Mouse (Mus musculus) cerebellum, adult 9-11 months (tissue): ENCODE data around the gene Mrpl4.
"Not testable (repeated sequence)": the region's sequence is repeated elsewhere in the genome, so short reads cannot be mapped to it uniquely, and the experiment has no call there.

Experiments
- DNase-seq: peaks from one replicate; pipeline ENCODE4 v3.0.0; 2022

Gene Mrpl4

GRCm38 (mm10) chr9:20986952-20987686 lies 15.4 kb upstream of the Mrpl4 start:
- DNase-seq, result no peak

DNA sequence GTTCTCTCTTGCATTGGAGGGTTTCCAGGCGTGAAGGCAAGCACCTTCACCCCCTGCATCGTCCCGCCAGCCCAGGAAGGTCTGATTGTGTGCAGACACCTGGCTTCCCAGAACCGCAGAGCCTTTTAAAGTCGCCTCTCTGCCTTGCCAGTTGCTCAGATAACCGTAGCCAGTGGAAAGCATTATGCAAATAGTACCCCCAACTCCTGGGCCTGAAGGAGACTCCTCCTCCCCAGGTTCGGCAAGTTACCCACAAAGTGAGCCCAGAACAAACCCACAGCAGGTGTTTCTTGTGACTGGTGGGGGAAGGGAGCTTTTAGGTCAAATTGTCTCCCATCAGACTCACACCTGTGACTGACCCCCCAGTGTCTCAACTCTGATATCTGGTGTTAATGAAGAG lies 14.6 kb upstream of the Mrpl4 start:
- no peak for DNase-seq

DNA sequence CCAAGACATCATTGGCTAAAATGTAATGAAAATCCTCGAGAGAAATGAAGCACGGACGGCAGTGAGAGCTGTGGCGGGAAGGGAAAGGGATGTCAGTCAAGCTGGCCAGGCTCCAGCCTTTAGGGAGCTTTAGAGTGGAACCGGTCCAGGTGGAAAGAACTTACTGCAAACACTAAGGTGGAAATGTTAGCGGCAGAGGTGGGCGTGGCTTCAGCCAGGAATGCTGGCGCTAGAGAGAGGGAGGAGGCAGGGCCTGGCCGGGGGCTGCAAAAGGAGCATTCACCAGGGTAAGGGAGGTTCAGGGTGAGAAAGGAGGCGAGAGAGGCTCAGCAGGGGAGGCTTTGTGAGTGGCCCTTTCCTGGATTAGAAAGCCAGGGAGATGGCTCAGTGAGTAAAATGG lies 11.7 kb upstream of the Mrpl4 start:
- no peak for DNase-seq

DNA sequence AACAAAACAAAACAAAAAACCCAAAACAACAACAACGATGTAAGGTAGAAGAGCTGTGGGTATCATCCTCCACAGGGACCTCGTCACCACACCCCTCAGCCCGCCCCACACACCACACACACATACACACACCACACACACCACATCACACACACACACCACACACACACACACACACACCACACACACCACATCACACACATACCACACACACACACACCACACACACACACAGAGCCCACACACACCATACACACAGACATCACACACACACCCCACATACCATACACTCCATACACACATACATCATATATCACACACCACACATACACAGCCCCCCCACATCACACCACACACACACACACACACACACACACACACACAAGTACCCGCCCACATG lies 11.0 kb upstream of the Mrpl4 start:
- DNase-seq, result no peak

GRCm38 (mm10) chr9:20993165-20993898 lies 9.2 kb upstream of the Mrpl4 start:
- DNase-seq, result no peak

DNA sequence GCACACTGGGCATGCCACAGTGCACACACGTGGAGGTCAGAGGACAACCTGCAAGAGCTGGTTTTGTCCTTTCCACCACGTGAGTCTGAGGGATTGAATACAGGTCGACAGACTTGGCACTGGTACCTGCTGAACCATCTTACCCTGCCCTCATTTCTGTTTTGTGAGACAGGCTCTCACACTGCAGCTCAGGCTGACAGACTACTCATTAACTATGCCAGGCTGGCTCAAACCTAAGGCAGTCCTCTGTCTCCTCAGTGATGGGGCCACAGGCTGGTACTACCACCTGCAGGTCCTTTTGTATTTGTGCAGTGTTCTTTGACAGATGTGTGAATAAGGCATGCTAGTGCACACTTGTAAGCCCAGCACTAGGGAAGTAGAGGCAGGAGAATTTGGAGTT lies 7.5 kb upstream of the Mrpl4 start:
- DNase-seq, result no peak

GRCm38 (mm10) chr9:20997065-20997464 lies 5.5 kb upstream of the Mrpl4 start:
- DNase-seq, result no peak

- not testable (repeated sequence) for DNase-seq
Measured at GRCm38 (mm10) chr9:20998337-20998736, 4.2 kb upstream of the Mrpl4 start.

GRCm38 (mm10) chr9:21000811-21001210 lies 1.7 kb upstream of the Mrpl4 start:
- no peak for DNase-seq

- no peak for DNase-seq
Measured at GRCm38 (mm10) chr9:21001651-21002200, 812 bp upstream of the Mrpl4 start.

- no peak for DNase-seq
Measured at GRCm38 (mm10) chr9:21002270-21002626, 290 bp upstream of the Mrpl4 start.

GRCm38 (mm10) chr9:21007313-21007952 lies 4.9 kb downstream of the Mrpl4 start:
- no peak for DNase-seq

- DNase-seq, result no peak
Measured at GRCm38 (mm10) chr9:21008007-21008406, 5.5 kb downstream of the Mrpl4 start.

GRCm38 (mm10) chr9:21010362-21010761 lies 7.8 kb downstream of the Mrpl4 start:
- no peak for DNase-seq

- not testable (repeated sequence) for DNase-seq
Measured at GRCm38 (mm10) chr9:21010939-21011541, 8.5 kb downstream of the Mrpl4 start.

DNA sequence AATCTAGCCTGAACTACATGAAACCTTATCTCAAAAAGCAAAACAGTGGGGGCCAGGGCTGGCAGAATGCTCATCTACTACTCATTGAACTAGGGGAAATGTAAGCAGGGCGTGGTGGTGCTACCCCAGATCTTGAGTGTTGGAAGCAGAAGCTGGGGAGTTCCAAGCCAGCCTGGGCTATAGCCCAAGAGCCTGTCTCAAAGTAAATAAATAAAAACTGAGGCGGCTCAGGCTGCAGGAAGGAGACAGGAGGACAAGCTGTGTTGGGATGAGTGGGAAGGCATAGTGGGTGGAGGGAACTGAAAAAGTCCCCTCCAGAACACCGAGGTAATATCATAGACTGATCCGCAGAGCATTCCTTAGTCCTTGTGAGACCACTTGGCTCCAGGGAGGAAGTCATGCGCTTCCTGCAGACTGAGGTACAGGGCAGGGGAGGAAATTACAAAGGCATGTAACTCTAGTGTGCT lies 9.3 kb downstream of the Mrpl4 start:
- DNase-seq, result no peak

DNA sequence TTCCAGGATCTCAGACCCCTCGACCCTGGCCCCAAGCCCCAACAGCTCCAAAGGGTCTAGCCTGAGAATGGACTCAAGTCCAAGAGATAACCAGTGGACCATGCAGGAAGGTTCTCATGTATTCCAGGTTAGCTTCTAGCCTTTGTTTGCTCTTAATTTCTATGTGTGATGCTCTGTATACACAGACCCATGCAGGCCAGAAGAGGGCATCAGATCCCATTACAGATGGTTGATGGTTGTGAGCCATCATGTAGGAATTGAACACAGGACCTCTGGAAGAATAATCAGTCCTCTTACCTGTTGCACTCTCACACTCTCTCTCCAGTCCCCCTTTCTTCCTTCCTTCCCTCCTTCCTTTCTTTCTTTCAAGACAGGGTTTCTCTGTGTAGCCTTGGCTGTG lies 9.8 kb downstream of the Mrpl4 start:
- no peak for DNase-seq

DNA sequence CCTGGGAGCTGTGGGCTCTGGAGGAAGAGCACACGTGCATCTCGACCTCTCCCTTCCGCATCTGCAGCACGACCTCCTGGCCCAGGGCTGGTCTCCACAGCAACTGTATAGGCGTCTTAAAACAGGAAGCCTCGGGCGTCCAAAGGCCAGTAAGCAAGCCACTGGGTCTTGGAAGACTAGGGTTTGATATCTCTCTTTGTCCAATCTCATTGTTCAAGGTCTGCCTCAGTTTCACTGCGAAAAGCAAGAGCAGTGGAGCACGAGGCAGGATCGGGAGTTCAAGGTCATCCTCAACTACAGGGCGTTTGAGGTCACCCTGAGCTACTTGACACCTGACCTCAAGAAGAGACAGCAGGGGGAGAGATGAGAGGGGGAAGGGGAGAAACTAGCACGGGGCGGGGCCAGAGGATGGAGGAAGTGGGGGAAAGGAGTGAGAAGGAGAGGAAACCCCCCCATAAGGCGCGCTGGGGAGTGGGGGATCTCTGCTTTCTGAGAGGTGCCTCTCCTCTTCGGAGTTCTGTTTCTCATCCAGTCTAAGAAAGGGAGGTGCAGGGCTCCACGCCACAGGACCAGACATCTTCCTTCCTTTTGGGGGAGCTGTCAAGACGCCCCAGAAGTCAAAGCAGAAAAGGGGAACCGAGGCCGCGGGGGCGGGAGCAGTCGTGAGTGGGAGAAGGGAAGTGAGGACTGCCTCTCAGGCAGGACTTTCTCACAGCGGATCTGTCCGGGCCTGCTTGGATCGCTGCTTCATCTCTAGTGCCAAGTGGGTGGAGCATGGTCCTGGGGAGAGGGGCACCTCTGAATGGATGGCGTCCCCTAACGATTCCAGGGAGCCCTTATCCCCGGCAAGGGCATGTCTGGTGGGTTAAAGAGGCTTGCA lies 12.4 kb downstream of the Mrpl4 start:
- DNase-seq, result no peak

DNA sequence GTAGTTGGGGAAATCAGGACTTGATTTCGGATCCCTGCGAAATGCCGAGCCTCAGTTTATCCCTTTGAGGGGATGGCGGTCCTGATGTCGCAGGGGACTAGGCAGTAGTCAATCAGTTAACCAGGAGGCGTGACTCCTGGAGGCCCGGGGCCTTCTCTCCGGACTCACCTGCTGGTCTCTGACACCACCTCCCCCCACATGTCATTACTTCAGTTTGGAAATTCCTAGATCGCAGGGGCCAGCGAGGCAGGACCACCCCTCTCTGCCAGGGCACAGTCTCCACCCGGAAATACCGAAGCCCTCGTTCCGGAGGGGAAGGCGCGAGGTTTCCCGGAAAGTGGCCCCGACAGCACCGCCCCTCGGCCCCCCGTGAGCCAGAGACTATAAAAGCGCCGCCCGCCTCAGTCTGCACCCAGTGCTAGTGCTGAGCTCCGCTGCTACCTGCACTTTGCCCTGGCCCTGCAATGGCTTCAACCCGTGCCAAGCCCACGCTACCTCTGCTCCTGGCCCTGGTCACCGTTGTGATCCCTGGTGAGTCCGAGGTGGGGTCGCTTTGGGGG lies 13.1 kb downstream of the Mrpl4 start, which contains the start of gene Icam1:
TSS of gene Icam1 (plus strand) at position 415 of the 560 bp plus-strand sequence.
- no peak for DNase-seq

- no peak for DNase-seq
Measured at GRCm38 (mm10) chr9:21016331-21017176, 14.0 kb downstream of the Mrpl4 start.

DNA sequence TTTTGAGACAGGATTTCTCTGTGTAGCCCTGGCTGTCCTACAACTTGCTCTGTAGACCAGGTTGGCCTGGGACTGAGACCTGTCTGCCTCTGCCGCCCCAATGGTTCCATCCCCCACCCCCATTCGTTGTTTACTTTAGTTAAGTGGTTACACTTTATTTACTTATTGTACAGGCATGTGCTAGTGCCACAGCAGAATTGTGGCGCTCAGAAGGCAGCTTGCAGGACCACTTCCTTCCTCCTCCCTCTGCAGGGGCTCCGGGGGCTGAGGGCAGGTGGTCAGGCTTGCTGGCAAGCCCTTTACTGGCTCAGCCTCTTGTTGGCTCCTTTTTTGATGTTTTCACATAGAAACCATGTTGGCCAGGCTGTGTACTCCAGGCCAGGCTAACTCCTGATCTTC lies 14.6 kb downstream of the Mrpl4 start:
- no peak for DNase-seq
